In the genomic region with DNA sequence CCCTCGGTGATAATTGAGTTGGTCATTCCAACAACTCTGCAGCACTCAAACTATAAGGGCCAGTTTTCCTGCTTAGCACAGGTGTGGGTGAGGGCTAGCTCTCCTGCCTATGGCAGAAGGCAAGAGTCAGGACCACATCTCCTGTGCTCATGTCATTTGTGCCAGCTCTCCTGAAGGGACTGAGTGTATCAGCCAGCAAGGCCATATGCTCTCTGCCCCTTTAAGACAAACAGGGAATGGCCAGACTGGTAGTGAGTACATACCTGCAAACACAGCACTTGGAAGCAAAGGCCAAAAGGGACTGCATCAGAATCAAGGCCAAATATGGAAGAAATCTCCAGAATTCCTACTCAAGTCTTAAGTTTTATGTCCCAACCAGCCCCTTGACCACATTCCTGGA, we compare ENCODE assay signal across 31 mouse cellular contexts. TPM values are rescaled to one million over a fixed set of nuclear protein-coding genes. Genes with fewer than 3 reads are reported as not detected.
DNase-seq lines count a peak whose midpoint lies in the region; ATAC-seq and TF ChIP-seq lines count a peak whose summit lies in the region.
"Had no signal": no experiment of that assay in that cellular context is flagged by ENCODE, and none has a peak within 500 bp of the region (broad histone marks: within the 10 kb centered on the region; RNA-seq: fewer than 3 reads in every experiment).

No protein-coding gene starts in this region.

- no peak for TF ChIP-seq CTCF in liver, postnatal 0 days (IDR thresholded peaks at IDR 0.05; ENCODE audit: low read depth)

- H3K27me3 ChIP-seq in liver, postnatal 0 days (ENCODE audit: insufficient read depth, low read length): no peaks in the 10 kb centered on the region
- no peaks in the 10 kb centered on the region for H3K27me3 ChIP-seq in kidney, embryonic 16.5 days (ENCODE audit: insufficient read depth, low read length)
- H3K27me3 ChIP-seq: embryonic facial prominence, embryonic 12.5 days; embryonic facial prominence, embryonic 15.5 days; heart, embryonic 13.5 days had no signal

- H3K4me1 ChIP-seq in liver, postnatal 0 days (ENCODE audit: insufficient read depth): no peaks in the 10 kb centered on the region
- H3K4me1 ChIP-seq in kidney, embryonic 16.5 days (ENCODE audit: insufficient read depth, low read length): no peaks in the 10 kb centered on the region
- H3K4me1 ChIP-seq: embryonic facial prominence, embryonic 12.5 days; embryonic facial prominence, embryonic 15.5 days; heart, embryonic 10.5 days; heart, embryonic 13.5 days had no signal

- ATAC-seq in cerebellum, adult (ENCODE audit: insufficient number of reproducible peaks, low FRiP score, low TSS enrichment): peak; percentile 56
- no peak; the same call in 1 of the 2 replicates for ATAC-seq in liver, postnatal 0 days
- ATAC-seq in kidney, embryonic 16.5 days (ENCODE audit: low FRiP score, low TSS enrichment): no peak
- ATAC-seq: activated CD4-positive, CD25-positive, alpha-beta regulatory T cell, adult 4 months; forebrain, embryonic 14.5 days; forebrain, postnatal 0 days; hindbrain, postnatal 0 days; inflammation-experienced regulatory T-cells, adult 6 months; intestine, embryonic 16.5 days had no signal

- H3K9ac ChIP-seq in liver, postnatal 0 days (replicated peaks): no peak overlapping the region
- H3K9ac ChIP-seq in kidney, embryonic 16.5 days (replicated peaks; ENCODE audit: low read length): no peak overlapping the region
- H3K9ac ChIP-seq: embryonic facial prominence, embryonic 12.5 days; embryonic facial prominence, embryonic 15.5 days; forebrain, postnatal 0 days; heart, embryonic 13.5 days; hindbrain, embryonic 14.5 days had no signal

- no peak for DNase-seq in cerebellum, adult 11 months
- DNase-seq in cerebellum, adult 9-11 months: peak; percentile 10
- DNase-seq in cerebellum, adult 18-20 months: no peak
- no peak for DNase-seq in liver, postnatal 0 days
- no peak for DNase-seq in liver
- DNase-seq in embryo, embryonic 9.5 days (ENCODE audit: extremely low spot score): no peak
- DNase-seq: adrenal gland, postnatal 10 days; adrenal gland, postnatal 36 days; forebrain, postnatal 0 days; gastrocnemius, adult 2 months; gastrocnemius, postnatal 14 days; heart, adult 18-20 months; heart, postnatal 14 days; heart, postnatal 4 days; kidney, adult 18-20 months had no signal

- no peaks in the 10 kb centered on the region for H3K9me3 ChIP-seq in liver, postnatal 0 days (ENCODE audit: low read length)
- 0 out of 2 replicates have a peak, but pooled peaks cover 5% of the 10 kb centered on the region for H3K9me3 ChIP-seq in kidney, embryonic 16.5 days (ENCODE audit: low read length)
- H3K9me3 ChIP-seq: embryonic facial prominence, embryonic 15.5 days had no signal

- H3K36me3 ChIP-seq in liver, postnatal 0 days (replicated peaks; ENCODE audit: insufficient read depth, low read length): no peaks in the 10 kb centered on the region
- H3K36me3 ChIP-seq in kidney, embryonic 16.5 days (ENCODE audit: insufficient read depth, low read length): no peaks in the 10 kb centered on the region
- H3K36me3 ChIP-seq: embryonic facial prominence, embryonic 12.5 days; embryonic facial prominence, embryonic 15.5 days; heart, embryonic 10.5 days; heart, embryonic 13.5 days had no signal

- no peak overlapping the region for H3K4me2 ChIP-seq in liver, postnatal 0 days (ENCODE audit: low read depth, low read length)
- no peak overlapping the region for H3K4me2 ChIP-seq in kidney, embryonic 16.5 days (replicated peaks; ENCODE audit: low read depth, low read length)
- H3K4me2 ChIP-seq: embryonic facial prominence, embryonic 12.5 days; embryonic facial prominence, embryonic 15.5 days; heart, embryonic 13.5 days; hindbrain, embryonic 14.5 days had no signal

- TF ChIP-seq EP300 in liver, postnatal 0 days (IDR thresholded peaks at IDR 0.05; ENCODE audit: low read depth): no peak

- H3K4me3 ChIP-seq in liver, postnatal 0 days (ENCODE audit: low read depth, low read length): no peak overlapping the region
- no peak overlapping the region for H3K4me3 ChIP-seq in kidney, embryonic 16.5 days (ENCODE audit: low read length)
- H3K4me3 ChIP-seq: embryonic facial prominence, embryonic 12.5 days; embryonic facial prominence, embryonic 15.5 days; gastrocnemius, adult 2 months; heart, embryonic 10.5 days; heart, embryonic 13.5 days had no signal

- WGBS in liver, postnatal 0 days (ENCODE audit: insufficient replicate concordance): 93% methylated on average over 1 of the region's 1 CpGs
- WGBS in kidney, embryonic 16.5 days: 97% methylated on average over 1 of the region's 1 CpGs

- H3K27ac ChIP-seq in liver, postnatal 0 days (ENCODE audit: low read depth): peak overlapping the region; percentile 39; the same call in 1 of the 2 replicates
- no peak overlapping the region for H3K27ac ChIP-seq in kidney, embryonic 16.5 days (ENCODE audit: low read length)
- H3K27ac ChIP-seq: embryonic facial prominence, embryonic 12.5 days; embryonic facial prominence, embryonic 15.5 days; gastrocnemius, adult 2 months; heart, embryonic 10.5 days; heart, embryonic 13.5 days; hindbrain, embryonic 14.5 days; hindbrain, postnatal 0 days had no signal

RNA-seq across cellular contexts. Expression of a gene that starts 41.7 kb away (rescaled TPM):
- polyA plus RNA-seq in liver, postnatal 0 days (2015; fragmentation: Nextera tagmentation; extraction: Ambion mirVana): not detected in 2 replicates
- polyA plus RNA-seq in kidney, embryonic 16.5 days (2015; fragmentation: Nextera tagmentation; extraction: Ambion mirVana): 0.37 and 0.54 TPM in 2 replicates
- polyA plus RNA-seq: activated CD4-positive, CD25-positive, alpha-beta regulatory T cell, adult 4 months; embryonic facial prominence, embryonic 12.5 days; embryonic facial prominence, embryonic 15.5 days; forebrain, embryonic 11.5 days; forebrain, embryonic 14.5 days; forebrain, postnatal 0 days; frontal cortex, adult 2 months; heart, embryonic 10.5 days; heart, embryonic 13.5 days; heart, embryonic 16.5 days; hindbrain, embryonic 11.5 days; hindbrain, embryonic 14.5 days; hindbrain, postnatal 0 days; inflammation-experienced regulatory T-cells, adult 6 months had no signal
